Mouse (Mus musculus) hindbrain, embryonic 15.5 days (tissue): Measurements from ENCODE around the gene Wdr89. TPM values are rescaled to one million over a fixed set of nuclear protein-coding genes. Genes with fewer than 3 reads are reported as not detected.
A peak's percentile ranks its signal among the peaks of the same experiment; 100 is the strongest.
"Not testable (repeated sequence)": the region's sequence is repeated elsewhere in the genome, so short reads cannot be mapped to it uniquely, and the experiment has no call there.

ENCODE experiments used
- ATAC-seq: fragments of 200-750 bp; cut with Nextera tagmentation; 2 replicates; pipeline ENCODE4 v1.8.0; 2017; ENCODE audit warnings: low read depth, moderate number of reproducible peaks, moderate TSS enrichment; ENCODE audit not compliant: low FRiP score
- H3K27ac ChIP-seq: fragments of 300-500 bp; sonication (generic); replicated peaks from 2 replicates; pipeline ENCODE4 v1.5.1; 2015; ENCODE audit warnings: mild to moderate bottlenecking, inconsistent platforms
- H3K27me3 ChIP-seq: fragments of 300-500 bp; sonication (generic); 2 replicates; pipeline ENCODE4 v1.6.1; 2015; ENCODE audit warnings: control low read depth, inconsistent platforms
- H3K36me3 ChIP-seq: fragments of 300-500 bp; sonication (generic); 2 replicates; pipeline ENCODE4 v1.6.1; 2015; ENCODE audit warnings: control low read depth, inconsistent platforms
- H3K4me1 ChIP-seq: fragments of 300-500 bp; sonication (generic); replicated peaks from 2 replicates; pipeline ENCODE4 v1.6.1; 2015; ENCODE audit warnings: control low read depth, inconsistent platforms
- H3K4me2 ChIP-seq: fragments of 300-500 bp; sonication (generic); 2 replicates; pipeline ENCODE4 v1.6.1; 2015; ENCODE audit warnings: moderate library complexity, mild to moderate bottlenecking, inconsistent platforms
- H3K4me3 ChIP-seq: fragments of 300-500 bp; sonication (generic); 2 replicates; pipeline ENCODE4 v1.5.1; 2015; ENCODE audit warnings: mild to moderate bottlenecking, inconsistent platforms
- H3K9ac ChIP-seq: fragments of 300-500 bp; sonication (generic); 2 replicates; pipeline ENCODE4 v1.6.1; 2015; ENCODE audit warnings: inconsistent platforms
- H3K9me3 ChIP-seq: fragments of 300-500 bp; sonication (generic); 2 replicates; pipeline ENCODE4 v1.6.1; 2016; ENCODE audit warnings: control low read depth, inconsistent platforms
- WGBS: fragments of 180-500 bp; shearing (Covaris S2); methylation state at CpG from one replicate; pipeline ENCODE4 v1.1.7; 2015; 5-methylcytosine and 5-hydroxymethylcytosine counted together
- polyA plus RNA-seq: library from polyadenylated mRNA; unstranded; fragments of >200 nt; fragmentation: Nextera tagmentation; extraction: Ambion mirVana; gene quantifications from 2 replicates; pipeline ENCODE4 v1.2.1, GENCODE M21; 2015

The Wdr89 gene
- polyA plus RNA-seq, 1 experiment from 2014 or later = 5.7 TPM

DNA sequence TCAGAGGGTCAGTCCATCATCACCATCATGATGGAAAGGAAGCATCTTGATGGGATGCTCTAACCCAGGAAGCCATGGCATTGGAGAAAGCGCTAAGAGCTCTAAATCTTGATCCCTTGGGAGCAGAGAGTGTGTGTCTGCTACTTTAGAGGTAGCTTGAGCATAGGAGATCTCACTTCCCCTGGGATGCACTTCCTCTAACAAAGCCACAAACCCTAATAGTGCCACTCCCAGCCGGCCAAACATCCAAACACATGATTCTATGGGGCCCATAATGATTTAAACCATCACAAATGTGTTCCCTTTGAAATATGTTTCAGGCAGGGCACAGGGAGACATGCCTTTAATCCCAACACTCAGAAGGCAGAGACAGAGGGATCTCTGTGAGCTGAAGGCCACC lies 19.7 kb upstream of the Wdr89 start:
- H3K4me1 ChIP-seq = no peaks in the 10 kb centered on the region
- H3K9ac ChIP-seq = no peak overlapping the region
- H3K9me3 ChIP-seq = no peaks in the 10 kb centered on the region
- ATAC-seq = no peak
- no peak overlapping the region for H3K27ac ChIP-seq
- WGBS = 94% methylated on average over 2 of the region's 2 CpGs
- H3K36me3 ChIP-seq = no peaks in the 10 kb centered on the region
- no peak overlapping the region for H3K4me2 ChIP-seq
- no peak overlapping the region for H3K4me3 ChIP-seq
- no peaks in the 10 kb centered on the region for H3K27me3 ChIP-seq

DNA sequence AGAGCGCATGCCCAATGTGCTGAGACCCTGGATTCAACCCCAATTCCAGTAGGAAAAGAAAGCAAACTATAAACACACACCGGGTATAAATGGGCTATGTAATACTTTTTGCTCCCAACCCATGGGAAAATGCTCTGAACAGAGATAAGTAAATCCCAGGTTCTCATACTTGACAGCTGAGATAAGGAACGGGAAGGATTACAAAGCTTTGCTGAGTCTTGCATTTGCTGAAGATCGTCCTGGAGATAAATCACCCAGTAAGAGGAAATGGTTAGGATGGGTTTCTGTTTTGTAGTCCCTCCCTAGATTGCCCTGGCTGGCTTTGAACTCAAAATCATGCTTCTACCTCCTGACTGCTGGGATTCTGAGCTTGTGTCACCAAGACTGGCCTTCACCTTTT lies 18.0 kb upstream of the Wdr89 start:
- Histone ChIP-seq H3K4me2 (no peak overlapping the region), H3K9ac (no peak overlapping the region), H3K4me1 (no peaks in the 10 kb centered on the region), H3K27me3 (no peaks in the 10 kb centered on the region), H3K9me3 (no peaks in the 10 kb centered on the region), H3K36me3 (no peaks in the 10 kb centered on the region), H3K4me3 (no peak overlapping the region), H3K27ac (no peak overlapping the region)
- ATAC-seq = no peak
- 79% methylated on average over 4 of the region's 4 CpGs for WGBS

DNA sequence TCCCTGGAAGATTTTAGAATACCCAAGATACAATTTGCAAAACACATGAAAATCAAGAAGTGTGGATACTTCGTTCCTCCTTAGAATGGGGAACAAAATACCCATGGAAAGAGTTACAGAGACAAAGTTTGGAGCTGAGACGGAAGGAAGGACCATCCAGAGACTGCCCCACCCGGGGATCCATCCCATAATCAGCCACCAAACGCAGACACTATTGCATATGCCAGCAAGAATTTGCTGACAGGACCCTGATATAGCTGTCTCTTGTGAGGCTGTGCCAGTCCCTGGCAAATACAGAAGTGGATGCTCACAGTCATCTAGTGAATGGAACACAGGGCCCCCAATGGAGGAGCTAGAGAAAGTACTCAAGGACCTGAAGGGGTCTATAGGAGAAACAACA lies 14.7 kb upstream of the Wdr89 start:
- H3K4me2 ChIP-seq, H3K4me3 ChIP-seq, H3K36me3 ChIP-seq, ATAC-seq, H3K27me3 ChIP-seq, H3K27ac ChIP-seq, H3K9ac ChIP-seq, H3K9me3 ChIP-seq, H3K4me1 ChIP-seq: not testable (repeated sequence)
- WGBS = 86% methylated on average over 4 of the region's 4 CpGs

DNA sequence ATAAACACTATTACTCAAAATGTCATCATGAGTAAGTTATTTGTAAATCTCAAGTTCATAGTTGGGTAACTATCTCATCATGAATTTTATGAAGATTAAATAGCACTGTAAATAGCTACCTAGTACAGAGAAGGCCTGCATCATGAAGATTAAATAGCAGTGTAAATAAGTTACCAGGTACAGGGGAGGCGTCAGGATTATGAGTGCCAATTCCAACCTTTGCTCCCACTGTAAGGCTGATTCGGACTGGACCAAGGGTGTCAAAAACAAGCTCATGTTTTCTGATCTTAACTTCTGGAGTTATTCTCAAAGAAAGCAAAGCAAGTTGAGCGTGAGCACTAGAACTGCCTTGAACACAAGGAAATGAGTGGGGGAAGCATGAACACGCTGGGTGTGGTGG lies 14.3 kb upstream of the Wdr89 start:
- Histone ChIP-seq H3K36me3 (no peaks in the 10 kb centered on the region), H3K4me2 (no peak overlapping the region), H3K27ac (no peak overlapping the region), H3K27me3 (no peaks in the 10 kb centered on the region), H3K9ac (no peak overlapping the region), H3K9me3 (no peaks in the 10 kb centered on the region), H3K4me1 (no peaks in the 10 kb centered on the region), H3K4me3 (no peak overlapping the region)
- WGBS = 94% methylated on average over 4 of the region's 4 CpGs
- ATAC-seq = no peak

DNA sequence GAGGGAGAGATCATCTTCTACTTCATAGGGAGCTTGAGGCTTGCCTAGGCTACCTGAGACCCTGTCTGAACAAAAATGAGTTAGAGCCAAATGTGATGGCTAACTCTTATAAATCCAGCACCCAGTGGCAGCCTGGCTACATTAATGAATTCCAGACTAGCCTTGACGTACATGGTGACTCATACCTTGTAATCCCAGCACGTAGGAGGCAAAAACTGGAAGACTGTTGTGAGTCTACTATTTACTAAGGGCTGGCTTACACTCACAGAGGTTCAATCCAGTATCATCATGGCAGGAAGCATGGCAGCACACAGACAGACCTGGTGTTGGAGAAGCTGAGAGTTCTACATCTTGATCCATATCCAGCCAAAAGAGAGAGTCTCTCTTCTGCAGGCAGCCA lies 13.5 kb upstream of the Wdr89 start:
- no peaks in the 10 kb centered on the region for H3K4me1 ChIP-seq

DNA sequence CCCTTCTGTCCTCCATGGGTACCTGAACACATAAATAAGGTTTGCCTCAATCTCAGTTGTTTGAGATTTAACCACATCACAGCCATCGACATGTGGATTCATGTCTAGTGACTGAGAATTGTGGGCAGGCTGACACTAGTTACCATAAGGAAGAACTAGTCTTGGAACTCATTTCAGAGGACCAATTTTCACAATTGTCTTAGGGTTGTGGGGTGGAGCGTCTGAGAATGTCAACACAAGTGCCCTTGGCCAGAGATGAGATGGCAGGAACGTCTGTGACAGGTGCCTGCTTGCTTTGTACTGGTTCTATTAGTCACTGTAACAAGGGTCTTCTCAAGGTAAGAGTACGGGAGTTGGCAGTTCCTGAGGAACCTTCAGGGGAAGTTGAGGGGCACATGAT lies 11.8 kb upstream of the Wdr89 start:
- Histone ChIP-seq H3K27me3 (no peaks in the 10 kb centered on the region), H3K9ac (no peak overlapping the region), H3K4me2 (no peak overlapping the region), H3K36me3 (no peaks in the 10 kb centered on the region), H3K4me1 (no peaks in the 10 kb centered on the region), H3K27ac (no peak overlapping the region), H3K4me3 (no peak overlapping the region), H3K9me3 (no peaks in the 10 kb centered on the region)
- WGBS = 92% methylated on average over 4 of the region's 4 CpGs
- ATAC-seq = no peak

More for the DNA sequence above, 13.5 kb upstream of the Wdr89 start:
- Histone ChIP-seq H3K27ac (no peak overlapping the region), H3K9me3 (no peaks in the 10 kb centered on the region), H3K4me3 (no peak overlapping the region), H3K4me2 (no peak overlapping the region), H3K9ac (no peak overlapping the region), H3K27me3 (no peaks in the 10 kb centered on the region), H3K36me3 (no peaks in the 10 kb centered on the region)
- ATAC-seq = no peak
- WGBS = 86% methylated on average over 2 of the region's 2 CpGs

DNA sequence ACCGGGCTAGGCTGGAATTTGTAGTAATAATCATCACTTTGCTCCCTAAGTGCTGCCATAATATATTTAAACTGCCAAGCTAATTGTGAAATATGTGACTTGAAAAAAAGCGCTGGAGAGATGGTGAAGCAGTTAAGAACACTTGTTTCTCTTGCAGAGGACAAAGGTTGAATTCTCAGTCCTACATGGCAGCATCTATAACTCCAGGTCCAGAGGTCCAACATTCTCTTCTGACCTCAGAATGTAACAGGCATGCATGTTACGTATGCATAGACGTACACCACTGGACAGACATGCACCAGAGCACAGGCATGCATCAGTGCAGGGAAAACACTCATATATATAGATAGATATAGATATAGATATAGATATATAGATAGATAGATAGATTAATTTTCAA lies 9.1 kb upstream of the Wdr89 start:
- H3K9ac ChIP-seq = no peak overlapping the region
- H3K4me2 ChIP-seq = no peak overlapping the region
- WGBS = 95% methylated on average over 4 of the region's 4 CpGs
- H3K27ac ChIP-seq = no peak overlapping the region
- no peaks in the 10 kb centered on the region for H3K9me3 ChIP-seq
- H3K27me3 ChIP-seq = no peaks in the 10 kb centered on the region
- no peak overlapping the region for H3K4me3 ChIP-seq
- no peaks in the 10 kb centered on the region for H3K36me3 ChIP-seq
- ATAC-seq = no peak
- H3K4me1 ChIP-seq = no peaks in the 10 kb centered on the region

DNA sequence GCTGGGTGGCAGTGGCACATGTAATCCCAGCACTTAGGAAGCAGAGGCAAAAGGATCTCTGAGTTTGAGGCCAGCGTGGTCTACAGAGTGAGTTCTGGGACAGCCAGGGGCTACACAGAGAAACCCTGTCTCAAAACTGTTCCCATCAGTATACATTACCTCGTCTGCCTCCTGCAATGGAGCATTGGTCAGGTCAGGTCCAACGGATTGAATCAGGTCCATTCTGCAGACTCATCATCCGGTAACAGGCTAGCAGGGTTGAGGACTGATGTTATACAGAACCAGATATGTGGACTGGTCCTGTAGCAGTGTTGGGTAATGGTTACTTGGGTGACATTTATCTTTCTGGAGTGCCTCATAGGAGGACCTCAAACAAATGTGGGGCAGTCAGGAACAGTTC lies 3.3 kb upstream of the Wdr89 start:
- Histone ChIP-seq H3K9me3 (no peaks in the 10 kb centered on the region), H3K9ac (no peak overlapping the region), H3K4me2 (no peak overlapping the region), H3K27me3 (no peaks in the 10 kb centered on the region), H3K4me1 (peaks cover 20% of the 10 kb centered on the region), H3K27ac (no peak overlapping the region), H3K4me3 (no peak overlapping the region), H3K36me3 (no peaks in the 10 kb centered on the region)
- 95% methylated on average over 4 of the region's 4 CpGs for WGBS
- ATAC-seq = no peak

DNA sequence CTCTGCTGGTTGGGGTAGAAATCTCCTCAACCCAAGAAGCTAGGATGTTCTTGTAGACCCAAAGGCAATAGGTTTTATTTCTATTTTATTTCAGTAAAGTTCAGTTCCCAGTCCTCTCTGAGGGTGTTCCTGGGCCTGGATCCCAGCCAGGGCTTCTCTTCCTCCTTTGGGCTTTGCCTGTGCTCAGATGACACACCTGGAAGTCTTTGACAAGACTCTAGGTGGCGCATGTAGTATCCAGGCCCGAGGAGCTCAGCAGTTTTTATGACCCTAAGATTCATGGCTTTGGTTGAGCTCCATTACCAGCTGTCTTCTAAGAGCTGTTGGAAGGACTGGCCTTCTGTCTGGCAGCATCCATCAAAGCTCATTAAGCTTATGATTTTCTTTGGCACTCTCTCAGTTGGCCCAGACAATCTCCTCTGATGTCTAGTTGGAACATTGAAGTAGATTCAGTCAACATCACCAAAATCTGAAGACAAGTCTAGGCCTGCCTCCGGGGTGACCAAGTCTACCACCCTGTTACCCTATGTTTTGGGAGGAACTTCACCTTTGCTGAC lies 2.5 kb upstream of the Wdr89 start:
- no peak overlapping the region for H3K9ac ChIP-seq
- no peak overlapping the region for H3K4me3 ChIP-seq
- H3K36me3 ChIP-seq = no peaks in the 10 kb centered on the region
- H3K9me3 ChIP-seq = no peaks in the 10 kb centered on the region
- H3K27ac ChIP-seq = no peak overlapping the region
- H3K4me2 ChIP-seq = no peak overlapping the region
- 88% methylated on average over 3 of the region's 3 CpGs for WGBS
- ATAC-seq = no peak
- peaks cover 20% of the 10 kb centered on the region for H3K4me1 ChIP-seq
- no peaks in the 10 kb centered on the region for H3K27me3 ChIP-seq

DNA sequence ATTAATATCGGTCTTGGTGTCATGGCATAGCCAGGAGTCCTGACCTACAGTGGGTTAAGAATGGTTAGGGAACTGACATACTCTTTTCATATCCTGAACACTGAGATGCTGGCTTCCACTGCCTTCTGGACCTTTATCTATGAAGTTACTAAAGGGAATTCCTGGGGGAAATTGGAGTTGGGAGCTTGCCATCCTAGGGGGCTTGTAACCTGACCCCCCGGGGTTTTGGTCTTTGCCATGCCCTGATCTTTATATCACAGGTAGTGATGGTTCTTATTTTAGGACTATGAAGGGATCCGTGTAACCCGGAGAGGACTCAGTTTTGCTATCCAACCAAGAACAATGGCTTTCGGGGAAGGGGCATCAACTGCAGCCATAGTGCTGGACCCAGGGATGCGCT lies 1.3 kb upstream of the Wdr89 start:
- 85% methylated on average over 6 of the region's 6 CpGs for WGBS
- Histone ChIP-seq H3K4me2 (peak overlapping the region; percentile 65), H3K9me3 (no peaks in the 10 kb centered on the region), H3K4me1 (peaks cover 20% of the 10 kb centered on the region), H3K4me3 (peak overlapping the region; percentile 56), H3K27me3 (no peaks in the 10 kb centered on the region), H3K9ac (peak overlapping the region; percentile 40; the same call in 1 of the 2 replicates), H3K27ac (no peak overlapping the region; the same call in 1 of the 2 replicates), H3K36me3 (no peaks in the 10 kb centered on the region)
- no peak for ATAC-seq

DNA sequence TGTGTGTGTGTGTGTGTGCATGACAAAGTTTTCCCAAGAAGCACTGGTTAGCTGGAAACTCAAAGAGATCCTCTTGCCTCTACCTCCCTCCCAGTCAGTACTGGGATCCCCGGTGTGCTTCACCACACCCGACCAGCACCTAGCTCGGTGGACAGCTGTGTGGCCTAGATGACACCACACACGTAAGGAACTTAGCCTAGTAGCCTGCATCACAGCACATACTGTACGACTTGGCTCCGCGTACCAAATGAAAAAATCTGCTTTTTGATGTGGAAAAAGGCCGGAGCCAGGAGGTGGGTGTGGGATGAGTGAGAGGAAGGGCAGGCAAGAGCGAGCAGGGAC lies 450 bp downstream of the Wdr89 start:
- ATAC-seq = no peak; the same call in 1 of the 2 replicates
- WGBS = 2% methylated on average over 9 of the region's 9 CpGs

DNA sequence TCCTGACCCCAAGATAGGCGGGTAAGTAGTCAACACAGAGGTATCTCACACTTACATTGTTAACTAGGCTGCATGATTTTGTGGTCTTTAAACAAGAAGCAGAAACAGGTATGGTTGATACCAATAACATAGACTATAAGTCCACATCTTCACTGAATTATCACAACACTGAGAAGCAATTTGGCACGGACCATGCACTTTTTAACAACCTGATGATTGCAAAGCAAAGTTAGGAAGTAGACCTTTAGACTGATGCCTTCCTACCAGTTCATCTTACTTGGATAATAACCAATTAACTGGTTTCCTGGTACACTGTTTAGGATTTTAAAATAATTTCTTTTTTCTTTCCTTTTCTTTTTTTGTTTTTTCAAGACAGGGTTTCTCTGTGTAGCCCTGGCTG lies 1.1 kb downstream of the Wdr89 start:
- no peak overlapping the region for H3K9ac ChIP-seq
- H3K4me1 ChIP-seq = peaks cover 20% of the 10 kb centered on the region
- H3K4me2 ChIP-seq = peak overlapping the region; percentile 82
- H3K36me3 ChIP-seq = no peaks in the 10 kb centered on the region
- H3K27me3 ChIP-seq = no peaks in the 10 kb centered on the region
- ATAC-seq = no peak
- peak overlapping the region; percentile 56; the same call in 1 of the 2 replicates for H3K4me3 ChIP-seq
- H3K27ac ChIP-seq = no peak overlapping the region
- no peaks in the 10 kb centered on the region for H3K9me3 ChIP-seq
- 97% methylated on average over 2 of the region's 2 CpGs for WGBS

More for the DNA sequence above, 450 bp downstream of the Wdr89 start:
- peak overlapping the region; percentile 87 for H3K27ac ChIP-seq
- H3K27me3 ChIP-seq = no peaks in the 10 kb centered on the region
- no peaks in the 10 kb centered on the region for H3K9me3 ChIP-seq
- no peaks in the 10 kb centered on the region for H3K36me3 ChIP-seq
- H3K4me1 ChIP-seq = peaks cover 20% of the 10 kb centered on the region
- peak overlapping the region; percentile 69 for H3K9ac ChIP-seq
- peak overlapping the region; percentile 82 for H3K4me2 ChIP-seq
- H3K4me3 ChIP-seq = peak overlapping the region; percentile 56

DNA sequence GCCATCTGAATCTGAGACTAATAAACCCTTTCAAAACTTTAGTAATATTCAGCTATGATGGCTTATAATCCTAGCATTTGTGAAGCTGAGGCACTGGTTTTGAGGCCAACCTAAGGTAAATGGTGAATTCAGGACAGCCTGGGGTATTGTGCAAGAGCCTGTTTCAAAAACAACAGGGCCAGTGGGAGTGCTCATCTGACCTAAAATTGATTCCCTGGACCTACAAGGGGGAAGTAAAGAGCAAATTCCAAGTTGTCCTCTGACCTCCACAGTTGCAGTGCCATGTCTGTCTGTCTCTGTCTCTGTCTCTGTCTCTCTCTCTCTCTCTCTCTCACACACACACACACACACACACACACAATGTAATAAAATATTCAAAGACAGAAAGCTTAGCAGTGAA lies 2.4 kb downstream of the Wdr89 start:
- Histone ChIP-seq H3K9ac (no peak overlapping the region), H3K9me3 (no peaks in the 10 kb centered on the region)

More for the DNA sequence above, 2.4 kb downstream of the Wdr89 start:
- no peak overlapping the region for H3K4me2 ChIP-seq
- no peaks in the 10 kb centered on the region for H3K36me3 ChIP-seq
- no peaks in the 10 kb centered on the region for H3K27me3 ChIP-seq
- no peak overlapping the region for H3K27ac ChIP-seq
- H3K4me1 ChIP-seq = peaks cover 20% of the 10 kb centered on the region
- no peak overlapping the region for H3K4me3 ChIP-seq
- no peak for ATAC-seq
